Mouse (Mus musculus): Measurements from ENCODE around the gene A930018P22Rik. TPM values are rescaled to one million over a fixed set of nuclear protein-coding genes. Genes with fewer than 3 reads are reported as not detected.
"Not testable (repeated sequence)": the region's sequence is repeated elsewhere in the genome, so short reads cannot be mapped to it uniquely, and the experiment has no call there.

The A930018P22Rik gene
- polyA plus RNA-seq (2012; ENCODE audit: insufficient read depth, insufficient read length, low replicate concordance, missing spikeins): not detected in 2 replicates

- TF ChIP-seq CTCF (IDR thresholded peaks at IDR 0.05; ENCODE audit: insufficient read depth, low read depth, low read length) (no peak), POLR2A (IDR thresholded peaks at IDR 0.05; ENCODE audit: insufficient read depth, low read depth, low read length) (peak; percentile 37)
- H3K4me1 ChIP-seq (ENCODE audit: control insufficient read depth, insufficient read depth, low read length): peaks cover 13% of the 10 kb centered on the region
- WGBS: 1% methylated on average over 74 of the region's 74 CpGs
- H3K27ac ChIP-seq (ENCODE audit: insufficient read depth, low read depth, low read length): peak within 1 kb of the TSS; percentile 81
- H3K4me3 ChIP-seq (ENCODE audit: insufficient read depth, low read depth, low read length): peak within 1 kb of the TSS; percentile 68
Observed at GRCm38 (mm10) chr2:104122505-104123378, at the start of gene A930018P22Rik. A930018P22Rik (plus strand) TSS chr2:104122769.

GRCm38 (mm10) chr2:104078285-104078684 is 44.3 kb upstream of the A930018P22Rik start:
- not testable (repeated sequence) for H3K27ac ChIP-seq (ENCODE audit: insufficient read depth, low read depth, low read length); H3K4me3 ChIP-seq (ENCODE audit: insufficient read depth, low read depth, low read length); H3K4me1 ChIP-seq (ENCODE audit: control insufficient read depth, insufficient read depth, low read length)
- WGBS: 88% methylated on average over 5 of the region's 5 CpGs

GRCm38 (mm10) chr2:104081436-104082050 is 41.0 kb upstream of the A930018P22Rik start:
- not testable (repeated sequence) for H3K4me3 ChIP-seq (ENCODE audit: insufficient read depth, low read depth, low read length); H3K4me1 ChIP-seq (ENCODE audit: control insufficient read depth, insufficient read depth, low read length); H3K27ac ChIP-seq (ENCODE audit: insufficient read depth, low read depth, low read length)
- no CpG with 5 or more reads among the region's 1 CpGs for WGBS

- TF ChIP-seq POLR2A (IDR thresholded peaks at IDR 0.05; ENCODE audit: insufficient read depth, low read depth, low read length): no peak
- no peak for TF ChIP-seq CTCF (IDR thresholded peaks at IDR 0.05; ENCODE audit: insufficient read depth, low read depth, low read length)
- H3K4me3 ChIP-seq (ENCODE audit: insufficient read depth, low read depth, low read length): no peak overlapping the region
- H3K4me1 ChIP-seq (ENCODE audit: control insufficient read depth, insufficient read depth, low read length): no peaks in the 10 kb centered on the region
- H3K27ac ChIP-seq (ENCODE audit: insufficient read depth, low read depth, low read length): no peak overlapping the region
Observed at GRCm38 (mm10) chr2:104082474-104082873, 40.1 kb upstream of the A930018P22Rik start.

- H3K4me3 ChIP-seq (ENCODE audit: insufficient read depth, low read depth, low read length); H3K27ac ChIP-seq (ENCODE audit: insufficient read depth, low read depth, low read length); H3K4me1 ChIP-seq (ENCODE audit: control insufficient read depth, insufficient read depth, low read length): not testable (repeated sequence)
Observed at GRCm38 (mm10) chr2:104084027-104084426, 38.5 kb upstream of the A930018P22Rik start.

- WGBS: 92% methylated on average over 1 of the region's 1 CpGs
- not testable (repeated sequence) for H3K4me1 ChIP-seq (ENCODE audit: control insufficient read depth, insufficient read depth, low read length); H3K4me3 ChIP-seq (ENCODE audit: insufficient read depth, low read depth, low read length); H3K27ac ChIP-seq (ENCODE audit: insufficient read depth, low read depth, low read length)
Observed at GRCm38 (mm10) chr2:104087562-104087961, 35.0 kb upstream of the A930018P22Rik start.

GRCm38 (mm10) chr2:104093305-104093704 is 29.3 kb upstream of the A930018P22Rik start:
- no peak overlapping the region for H3K27ac ChIP-seq (ENCODE audit: insufficient read depth, low read depth, low read length)
- TF ChIP-seq POLR2A (IDR thresholded peaks at IDR 0.05; ENCODE audit: insufficient read depth, low read depth, low read length) (no peak), CTCF (IDR thresholded peaks at IDR 0.05; ENCODE audit: insufficient read depth, low read depth, low read length) (no peak)
- H3K4me1 ChIP-seq (ENCODE audit: control insufficient read depth, insufficient read depth, low read length): no peaks in the 10 kb centered on the region
- WGBS: 87% methylated on average over 2 of the region's 2 CpGs
- H3K4me3 ChIP-seq (ENCODE audit: insufficient read depth, low read depth, low read length): no peak overlapping the region

GRCm38 (mm10) chr2:104095741-104096213 is 26.8 kb upstream of the A930018P22Rik start, which contains the start of gene Cd59a:
Cd59a (plus strand) TSS chr2:104095801.
- Histone ChIP-seq H3K4me3 (ENCODE audit: insufficient read depth, low read depth, low read length) (peak within 1 kb of the TSS; percentile 39), H3K4me1 (ENCODE audit: control insufficient read depth, insufficient read depth, low read length) (no peaks in the 10 kb centered on the region), H3K27ac (ENCODE audit: insufficient read depth, low read depth, low read length) (0 out of 2 replicates have a peak within 1 kb of the TSS, but pooled peaks have one; percentile 36)
- WGBS: 21% methylated on average over 15 of the region's 15 CpGs
- TF ChIP-seq CTCF (IDR thresholded peaks at IDR 0.05; ENCODE audit: insufficient read depth, low read depth, low read length) (no peak), POLR2A (IDR thresholded peaks at IDR 0.05; ENCODE audit: insufficient read depth, low read depth, low read length) (no peak)

GRCm38 (mm10) chr2:104096256-104096655 is 26.3 kb upstream of the A930018P22Rik start:
- WGBS: 68% methylated on average over 10 of the region's 10 CpGs
- 0 out of 2 replicates have a peak overlapping the region, but pooled peaks have one; percentile 36 for H3K27ac ChIP-seq (ENCODE audit: insufficient read depth, low read depth, low read length)
- no peaks in the 10 kb centered on the region for H3K4me1 ChIP-seq (ENCODE audit: control insufficient read depth, insufficient read depth, low read length)
- TF ChIP-seq CTCF (IDR thresholded peaks at IDR 0.05; ENCODE audit: insufficient read depth, low read depth, low read length) (no peak), POLR2A (IDR thresholded peaks at IDR 0.05; ENCODE audit: insufficient read depth, low read depth, low read length) (no peak)
- H3K4me3 ChIP-seq (ENCODE audit: insufficient read depth, low read depth, low read length): peak overlapping the region; percentile 39

GRCm38 (mm10) chr2:104096796-104097195 is 25.8 kb upstream of the A930018P22Rik start:
- 92% methylated on average over 1 of the region's 1 CpGs for WGBS
- not testable (repeated sequence) for H3K4me1 ChIP-seq (ENCODE audit: control insufficient read depth, insufficient read depth, low read length); H3K27ac ChIP-seq (ENCODE audit: insufficient read depth, low read depth, low read length); H3K4me3 ChIP-seq (ENCODE audit: insufficient read depth, low read depth, low read length)

GRCm38 (mm10) chr2:104097396-104097795 is 25.2 kb upstream of the A930018P22Rik start:
- 97% methylated on average over 4 of the region's 4 CpGs for WGBS
- H3K4me3 ChIP-seq (ENCODE audit: insufficient read depth, low read depth, low read length); H3K27ac ChIP-seq (ENCODE audit: insufficient read depth, low read depth, low read length); H3K4me1 ChIP-seq (ENCODE audit: control insufficient read depth, insufficient read depth, low read length): not testable (repeated sequence)
